Mouse (Mus musculus) hindbrain, embryonic 10.5 days (tissue): ENCODE measurements at regions not wholly inside any gene's neighbourhood (a gene's known extent, or its start where the extent isn't known, plus 50 kb on each side); places are given as distances from the start of the nearest gene placed in this dataset.

Experiments used
- DNase-seq: peaks from one replicate; pipeline ENCODE4 v3.0.0-alpha.2; 2017; ENCODE audit warnings: low spot score
- H3K27ac ChIP-seq: fragments of 300-500 bp; sonication (generic); 2 replicates; pipeline ENCODE4 v1.5.1; 2016; ENCODE audit warnings: mild to moderate bottlenecking, moderate library complexity
- H3K27me3 ChIP-seq: fragments of 300-500 bp; sonication (generic); 2 replicates; pipeline ENCODE4 v1.6.1; 2016; ENCODE audit warnings: mild to moderate bottlenecking; ENCODE audit not compliant: poor library complexity, insufficient read depth, severe bottlenecking
- H3K36me3 ChIP-seq: fragments of 300-500 bp; sonication (generic); 2 replicates; pipeline ENCODE4 v1.6.1; 2016; ENCODE audit warnings: mild to moderate bottlenecking, moderate library complexity
- H3K4me1 ChIP-seq: fragments of 300-500 bp; sonication (generic); replicated peaks from 2 replicates; pipeline ENCODE4 v1.6.1; 2016; ENCODE audit warnings: mild to moderate bottlenecking
- H3K4me3 ChIP-seq: fragments of 300-500 bp; sonication (generic); 2 replicates; pipeline ENCODE4 v1.5.1; 2016; ENCODE audit warnings: mild to moderate bottlenecking, moderate library complexity
- H3K9me3 ChIP-seq: fragments of 300-500 bp; sonication (generic); 2 replicates; pipeline ENCODE4 v1.6.1; 2016; ENCODE audit warnings: mild to moderate bottlenecking, moderate library complexity
- WGBS: fragments of 180-500 bp; shearing (Covaris S2); methylation state at CpG from one replicate; pipeline ENCODE4 v1.1.7; 2016; 5-methylcytosine and 5-hydroxymethylcytosine counted together

DNA sequence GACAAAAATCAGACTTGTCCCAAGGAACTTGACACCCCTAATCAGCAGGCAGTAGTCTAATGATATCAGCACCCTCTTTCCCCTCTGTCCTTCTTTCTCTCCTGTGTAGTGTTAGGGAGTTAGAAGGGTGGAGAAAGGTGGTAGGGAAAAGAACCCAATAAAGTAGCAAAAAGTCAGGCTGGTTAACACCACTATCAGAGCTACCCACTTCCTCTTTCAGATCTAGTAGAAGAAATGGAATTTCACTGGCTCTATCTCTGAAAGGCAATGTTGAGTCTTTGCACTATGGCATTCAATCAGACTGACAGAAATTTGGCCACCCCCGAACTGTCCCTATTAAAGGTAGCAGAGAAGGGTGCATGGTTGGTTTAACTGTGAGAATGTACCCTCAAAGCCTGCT is 65.9 kb upstream of the Mpp6 start:
- H3K4me1 ChIP-seq = 0 out of 2 replicates have a peak, but pooled peaks cover 4% of the 10 kb centered on the region
- no peak overlapping the region for H3K27ac ChIP-seq
- H3K4me3 ChIP-seq = no peak overlapping the region
- H3K36me3 ChIP-seq = no peaks in the 10 kb centered on the region
- no peaks in the 10 kb centered on the region for H3K27me3 ChIP-seq
- H3K9me3 ChIP-seq = no peaks in the 10 kb centered on the region
- DNase-seq = no peak
- WGBS = 88% methylated on average over 1 of the region's 1 CpGs

- no peaks in the 10 kb centered on the region for H3K9me3 ChIP-seq
- H3K27me3 ChIP-seq = no peaks in the 10 kb centered on the region
- DNase-seq = no peak
- H3K27ac ChIP-seq = no peak overlapping the region
- no peaks in the 10 kb centered on the region for H3K4me1 ChIP-seq
- H3K4me3 ChIP-seq = no peak overlapping the region
- H3K36me3 ChIP-seq = no peaks in the 10 kb centered on the region
- 74% methylated on average over 5 of the region's 5 CpGs for WGBS
Observed at GRCm38 (mm10) chr6:50046721-50047120, 63.3 kb upstream of the Mpp6 start.

DNA sequence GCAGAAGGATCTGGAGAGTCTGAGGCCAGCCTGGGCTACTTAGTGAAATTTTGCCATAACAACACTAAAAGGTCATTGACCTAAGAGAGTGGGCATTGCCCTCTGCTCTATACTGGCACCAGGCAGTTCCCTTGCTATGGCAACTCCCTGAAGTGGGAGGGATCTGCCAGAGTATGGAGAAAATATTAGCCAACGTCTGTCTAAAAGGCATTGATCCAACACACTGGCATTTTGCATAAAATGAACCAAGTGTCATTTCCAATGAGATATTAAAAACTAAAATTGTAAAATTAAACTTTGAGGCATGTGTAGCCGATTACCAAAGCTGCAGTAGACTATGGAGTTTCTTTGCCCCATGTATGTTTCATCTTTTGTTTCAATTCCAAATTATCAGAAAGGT is 57.6 kb upstream of the Mpp6 start:
- H3K4me1 ChIP-seq = 0 out of 2 replicates have a peak, but pooled peaks cover 6% of the 10 kb centered on the region
- no peak overlapping the region for H3K4me3 ChIP-seq
- no peaks in the 10 kb centered on the region for H3K27me3 ChIP-seq
- WGBS = 86% methylated on average over 2 of the region's 2 CpGs
- no peaks in the 10 kb centered on the region for H3K36me3 ChIP-seq
- H3K27ac ChIP-seq = no peak overlapping the region
- H3K9me3 ChIP-seq = no peaks in the 10 kb centered on the region
- no peak for DNase-seq

GRCm38 (mm10) chr6:50053086-50053485 is 57.0 kb upstream of the Mpp6 start:
- 0 out of 2 replicates have a peak, but pooled peaks cover 6% of the 10 kb centered on the region for H3K4me1 ChIP-seq
- 75% methylated on average over 2 of the region's 2 CpGs for WGBS
- H3K9me3 ChIP-seq = no peaks in the 10 kb centered on the region
- H3K27ac ChIP-seq = no peak overlapping the region
- no peak for DNase-seq
- H3K27me3 ChIP-seq = no peaks in the 10 kb centered on the region
- no peaks in the 10 kb centered on the region for H3K36me3 ChIP-seq
- H3K4me3 ChIP-seq = no peak overlapping the region

GRCm38 (mm10) chr6:50054233-50054632 is 55.8 kb upstream of the Mpp6 start:
- Histone ChIP-seq H3K9me3 (no peaks in the 10 kb centered on the region), H3K27ac (no peak overlapping the region), H3K27me3 (no peaks in the 10 kb centered on the region), H3K4me1 (0 out of 2 replicates have a peak, but pooled peaks cover 6% of the 10 kb centered on the region), H3K4me3 (no peak overlapping the region), H3K36me3 (no peaks in the 10 kb centered on the region)
- no peak for DNase-seq
- 78% methylated on average over 13 of the region's 13 CpGs for WGBS

- no peaks in the 10 kb centered on the region for H3K9me3 ChIP-seq
- H3K4me1 ChIP-seq = 0 out of 2 replicates have a peak, but pooled peaks cover 3% of the 10 kb centered on the region
- H3K4me3 ChIP-seq = no peak overlapping the region
- H3K27ac ChIP-seq = no peak overlapping the region
- H3K27me3 ChIP-seq = no peaks in the 10 kb centered on the region
- H3K36me3 ChIP-seq = no peaks in the 10 kb centered on the region
- no peak for DNase-seq
- 92% methylated on average over 11 of the region's 11 CpGs for WGBS
Observed at GRCm38 (mm10) chr6:50058596-50058995, 51.4 kb upstream of the Mpp6 start.

GRCm38 (mm10) chr6:50059917-50060316 is 50.1 kb upstream of the Mpp6 start:
- H3K27me3 ChIP-seq = no peaks in the 10 kb centered on the region
- no peaks in the 10 kb centered on the region for H3K4me1 ChIP-seq
- 92% methylated on average over 3 of the region's 3 CpGs for WGBS
- no peak for DNase-seq
- no peak overlapping the region for H3K27ac ChIP-seq
- H3K4me3 ChIP-seq = no peak overlapping the region
- H3K36me3 ChIP-seq = no peaks in the 10 kb centered on the region
- no peaks in the 10 kb centered on the region for H3K9me3 ChIP-seq
